Mouse (Mus musculus) brain, embryonic 14.5 days (tissue): Measurements from ENCODE around the gene Gng12. TPM values are rescaled to one million over a fixed set of nuclear protein-coding genes. Genes with fewer than 3 reads are reported as not detected.

Experiments
- DNase-seq: peaks from one replicate; pipeline ENCODE4 v3.0.0-alpha.2; 2011; ENCODE audit warnings: low read depth
- CTCF ChIP-seq: fragments of 200-500 bp; IDR thresholded peaks from 2 replicates; pipeline ENCODE4 v1.5.1; 2012; ENCODE audit warnings: inconsistent platforms, mild to moderate bottlenecking, moderate library complexity, borderline replicate concordance; ENCODE audit not compliant: insufficient read depth, insufficient read length; ENCODE audit errors: extremely low read depth
- POLR2A ChIP-seq: fragments of 200-500 bp; IDR thresholded peaks from 2 replicates; pipeline ENCODE4 v1.6.1; 2012; ENCODE audit warnings: mild to moderate bottlenecking, inconsistent platforms, borderline replicate concordance; ENCODE audit not compliant: poor library complexity, insufficient read depth, insufficient read length, severe bottlenecking; ENCODE audit errors: extremely low read depth
- polyA plus RNA-seq: library from polyadenylated mRNA; depleted of rRNA; stranded (reverse); fragments of >200 nt; gene quantifications from 2 replicates; pipeline ENCODE4 v1.2.3, GENCODE M21; 2012

Gng12 gene
- polyA plus RNA-seq, 1 experiment, result 23.2 TPM

GRCm38 (mm10) chr6:66986063-66986462, 89.9 kb downstream of the Gng12 start:
- TF ChIP-seq CTCF (no peak), POLR2A (no peak)
- DNase-seq, result no peak

- no peak for DNase-seq
- no peak for TF ChIP-seq CTCF
- no peak for TF ChIP-seq POLR2A
Observed at GRCm38 (mm10) chr6:66987643-66988042, 91.4 kb downstream of the Gng12 start.

DNA sequence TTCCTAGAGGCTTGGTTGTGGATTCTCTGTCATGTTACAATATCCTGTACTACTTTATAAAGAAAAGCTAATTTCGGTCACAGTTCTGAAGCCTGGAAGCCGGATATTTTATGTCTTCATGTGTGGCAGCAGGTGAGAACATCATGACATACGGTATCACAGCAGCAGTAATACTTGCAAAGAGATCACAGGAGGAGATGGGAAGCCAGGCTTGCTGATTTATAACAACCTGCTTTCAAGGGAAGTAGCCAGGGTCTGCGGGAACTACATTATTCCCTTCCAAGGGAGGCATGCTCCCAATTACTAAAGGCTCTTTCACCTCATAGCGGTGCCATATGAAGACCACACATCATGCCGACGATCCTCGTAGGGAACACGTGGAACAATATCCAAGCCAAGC, 92.2 kb downstream of the Gng12 start:
- no peak for TF ChIP-seq CTCF
- TF ChIP-seq POLR2A, result no peak
- DNase-seq, result peak; percentile 20

DNA sequence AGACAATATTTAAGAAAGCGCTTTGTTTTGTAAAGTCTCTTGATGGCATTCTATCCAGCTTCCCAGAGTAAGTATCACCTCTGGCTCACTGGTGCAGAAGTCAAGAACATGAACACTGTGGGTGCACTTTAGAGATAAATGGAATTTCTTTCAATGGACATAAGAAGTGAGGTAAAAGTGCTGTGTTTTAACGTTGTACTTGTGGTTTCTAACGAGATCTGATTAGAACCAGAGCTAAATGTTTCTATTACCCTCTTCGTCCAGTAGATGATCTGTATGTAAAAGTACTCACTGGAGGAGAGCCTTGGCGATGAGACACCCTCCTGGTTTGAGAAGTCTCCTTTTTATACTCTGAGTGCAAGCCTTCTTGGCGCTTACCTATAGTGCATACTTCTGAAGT, 92.8 kb downstream of the Gng12 start:
- no peak for DNase-seq
- TF ChIP-seq POLR2A, result no peak
- TF ChIP-seq CTCF, result no peak

DNA sequence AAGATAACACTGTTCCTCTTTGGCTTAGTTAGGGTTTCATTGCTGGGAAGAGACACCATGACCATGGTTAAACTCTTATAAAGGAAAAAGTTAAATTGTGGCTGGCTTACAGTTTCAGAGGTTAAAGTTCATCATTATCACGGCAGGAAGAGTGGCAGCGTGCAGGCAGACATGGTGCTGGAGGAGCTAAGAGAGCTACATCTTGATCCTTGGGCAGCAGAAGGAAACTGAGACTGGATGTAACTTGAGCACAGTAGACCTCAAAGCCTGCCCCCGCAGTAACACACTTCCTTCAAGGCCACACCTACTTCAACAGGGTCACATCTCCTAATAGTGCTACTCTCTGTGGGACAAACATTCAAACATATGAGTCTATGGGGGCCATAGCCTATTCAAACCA, 93.3 kb downstream of the Gng12 start:
- no peak for DNase-seq
- TF ChIP-seq CTCF (no peak), POLR2A (no peak)

GRCm38 (mm10) chr6:66992232-66992631, 96.0 kb downstream of the Gng12 start:
- no peak for TF ChIP-seq CTCF
- no peak for TF ChIP-seq POLR2A
- no peak for DNase-seq

DNA sequence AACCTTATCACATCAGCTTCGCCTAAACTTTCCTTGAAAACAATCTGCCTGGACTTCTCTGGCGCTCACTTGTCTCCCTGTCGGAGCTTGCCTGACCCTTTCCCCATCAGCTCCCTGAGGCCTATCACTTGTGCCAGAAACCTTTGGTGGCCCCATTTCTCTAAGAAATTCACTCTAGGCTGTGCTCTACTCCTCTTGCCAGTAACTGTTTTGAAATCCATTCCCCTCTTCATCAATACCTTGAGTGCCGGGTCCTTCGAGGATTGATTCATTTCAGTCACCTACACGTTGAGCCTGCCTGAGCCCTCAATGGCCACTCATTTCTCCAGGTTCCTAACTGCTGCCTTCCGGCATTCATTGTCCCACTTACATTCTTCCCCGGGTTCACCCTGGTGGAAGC, 96.6 kb downstream of the Gng12 start:
- TF ChIP-seq CTCF, result no peak
- no peak for TF ChIP-seq POLR2A
- no peak for DNase-seq

DNA sequence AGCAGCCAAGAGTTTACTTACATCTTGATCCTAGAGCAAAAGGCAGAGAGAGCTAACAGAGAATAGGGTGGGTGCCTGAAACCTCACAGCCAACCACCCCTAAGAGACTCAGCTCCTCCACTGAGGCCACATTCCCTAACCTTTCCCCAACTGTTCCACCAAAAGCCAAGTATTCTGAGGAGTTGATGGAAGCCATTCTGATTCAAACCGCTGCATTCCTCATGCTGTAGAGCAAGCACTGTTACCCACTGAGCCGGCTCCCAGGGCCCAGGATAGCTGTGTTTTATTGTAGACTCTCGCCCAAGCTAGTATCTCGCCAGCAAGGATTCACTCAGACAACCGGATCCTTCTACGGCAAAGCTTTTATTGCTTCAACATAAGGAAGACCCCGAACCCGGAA, 98.8 kb downstream of the Gng12 start:
- no peak for DNase-seq
- TF ChIP-seq POLR2A, result no peak
- no peak for TF ChIP-seq CTCF

DNA sequence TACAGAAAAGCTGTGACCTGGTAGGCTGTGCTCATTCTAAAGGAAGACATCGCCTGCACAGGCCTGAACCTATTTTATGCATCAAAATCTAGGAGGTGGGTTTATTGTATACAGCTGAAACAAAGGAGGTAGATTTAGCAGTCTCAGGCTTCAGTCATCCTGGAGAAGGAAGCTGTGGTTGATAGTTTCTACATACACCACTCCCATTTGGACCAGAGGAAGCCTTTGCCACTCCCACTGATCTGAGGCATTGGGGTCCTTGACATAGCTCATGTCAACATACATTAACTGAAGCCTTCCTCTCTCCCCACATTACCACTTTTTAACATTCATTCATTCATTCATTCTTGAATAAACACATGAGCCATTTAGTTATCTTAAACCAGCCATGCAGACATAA, 99.6 kb downstream of the Gng12 start:
- no peak for DNase-seq

DNA sequence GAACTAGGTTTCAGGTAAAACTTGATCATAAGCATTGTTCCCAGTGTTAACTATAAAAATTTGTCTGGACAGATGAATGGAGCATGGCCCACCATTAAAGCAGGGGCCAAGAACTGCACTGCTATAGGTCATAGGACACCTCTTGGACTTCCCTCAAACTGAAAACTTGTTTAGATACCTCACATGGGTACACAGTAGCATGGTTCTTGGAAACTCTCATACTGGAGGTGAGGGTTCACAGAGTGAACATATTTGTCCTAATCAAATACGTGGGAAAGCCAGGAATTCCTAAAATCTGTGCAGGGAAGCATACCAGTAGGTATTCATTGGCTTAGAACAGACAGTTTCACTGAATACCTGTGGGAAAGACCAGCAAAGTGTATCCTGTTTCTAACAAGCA, 100.1 kb downstream of the Gng12 start:
- TF ChIP-seq POLR2A (no peak), CTCF (no peak)
- no peak for DNase-seq

More for the DNA sequence above, 99.6 kb downstream of the Gng12 start:
- TF ChIP-seq CTCF, result no peak
- TF ChIP-seq POLR2A, result no peak

- TF ChIP-seq CTCF (no peak), POLR2A (no peak)
- no peak for DNase-seq
Observed at GRCm38 (mm10) chr6:66998645-66999044, 102.4 kb downstream of the Gng12 start.

DNA sequence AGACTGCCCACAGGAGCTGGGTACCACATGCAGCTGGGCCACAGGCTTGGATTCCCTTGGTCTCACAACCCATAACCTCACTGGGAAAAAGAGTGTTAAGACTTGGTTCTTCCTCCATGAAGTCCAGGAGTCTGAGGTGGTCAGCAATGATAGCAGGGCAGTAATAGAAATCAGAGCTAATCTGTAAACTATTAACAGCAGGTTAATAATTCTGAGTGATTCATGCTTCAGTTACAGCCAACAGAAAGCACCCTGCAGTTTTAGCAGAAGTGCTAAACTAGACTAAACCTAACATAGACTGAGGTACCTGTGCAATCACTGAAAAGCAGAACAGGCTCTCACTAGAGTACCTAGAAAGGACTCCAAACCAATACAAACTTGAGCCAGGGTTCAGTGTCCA, 103.6 kb downstream of the Gng12 start:
- TF ChIP-seq POLR2A, result no peak
- no peak for TF ChIP-seq CTCF
- DNase-seq, result no peak

- no peak for DNase-seq
- TF ChIP-seq POLR2A (no peak), CTCF (no peak)
Observed at GRCm38 (mm10) chr6:67009888-67010287, 113.7 kb downstream of the Gng12 start.
